Mouse (Mus musculus): ENCODE measurements around the gene Tmem107.

Tmem107 gene

DNA sequence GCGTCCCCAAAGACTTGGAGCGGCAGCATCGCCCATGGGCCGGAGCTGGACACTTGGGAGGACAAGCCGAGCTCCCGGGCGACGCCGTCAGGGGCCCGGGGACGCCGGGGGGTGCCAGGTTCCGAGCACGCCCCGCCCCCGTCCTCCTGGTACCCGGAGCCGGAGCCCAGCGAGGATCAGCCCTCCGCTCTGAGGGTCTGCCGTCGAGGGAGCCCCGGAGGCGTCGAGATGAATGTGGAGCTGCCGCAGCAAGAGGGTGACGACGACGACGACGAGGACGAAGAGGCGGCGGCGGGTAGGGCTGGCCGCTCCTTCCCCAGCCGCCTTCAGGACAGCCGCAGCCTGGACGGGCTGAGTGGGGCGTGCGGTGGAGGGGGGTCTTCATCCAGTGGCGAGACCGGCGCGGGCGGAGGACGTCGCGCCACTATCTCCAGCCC lies 10.6 kb upstream of the Tmem107 start:
- no peak for DNase-seq

GRCm38 (mm10) chr11:69060448-69061254 lies 10.0 kb upstream of the Tmem107 start:
- DNase-seq: peak in 1 of 2 experiments; percentile 27

GRCm38 (mm10) chr11:69061255-69061912 lies 9.2 kb upstream of the Tmem107 start:
- no peak for DNase-seq

DNA sequence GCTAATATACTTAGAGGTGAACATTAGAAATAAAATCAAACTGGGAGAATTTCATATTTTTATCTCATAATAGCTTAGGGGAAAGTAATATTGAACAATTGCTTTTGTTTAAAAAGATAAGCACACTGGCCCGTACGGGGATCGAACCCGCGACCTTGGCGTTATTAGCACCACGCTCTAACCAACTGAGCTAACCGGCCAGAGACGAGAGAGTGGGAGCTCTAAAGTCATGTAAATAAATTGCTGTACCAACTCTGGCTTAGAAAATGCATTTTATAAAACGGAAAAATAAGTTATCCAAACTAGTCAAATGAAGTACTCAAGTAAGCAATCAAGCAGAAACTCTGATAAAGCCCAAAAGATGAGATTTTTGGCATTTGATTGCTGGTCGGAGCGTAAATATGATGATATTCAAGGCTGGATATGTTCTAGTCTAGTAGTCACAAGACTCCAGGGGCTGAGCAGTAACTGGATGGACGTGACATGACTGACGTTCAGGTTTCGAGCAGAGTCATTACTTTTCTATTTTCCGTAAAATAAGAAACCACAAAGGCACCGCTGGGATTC lies 8.3 kb upstream of the Tmem107 start:
- peak; percentile 63 to 82 for DNase-seq

DNA sequence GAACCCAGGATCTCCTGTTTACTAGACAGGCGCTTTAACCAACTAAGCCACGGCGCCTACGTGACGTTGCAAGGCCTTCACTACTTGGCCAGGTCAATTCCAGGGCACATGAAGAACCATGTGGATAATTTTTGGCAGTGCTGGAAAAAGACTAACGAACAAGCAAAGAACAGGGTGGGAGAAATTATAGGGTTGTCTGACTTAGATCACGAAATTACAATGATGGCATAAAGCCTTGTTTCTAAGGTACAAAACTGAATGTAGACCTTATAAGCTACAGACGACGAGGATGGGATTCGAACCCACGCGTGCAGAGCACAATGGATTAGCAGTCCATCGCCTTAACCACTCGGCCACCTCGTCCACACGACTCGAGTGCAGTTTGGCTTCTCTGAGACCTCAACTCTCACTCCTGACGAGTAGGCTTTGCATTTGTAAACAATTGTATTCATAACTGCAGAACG lies 7.8 kb upstream of the Tmem107 start:
- DNase-seq: peak; percentile 90 to 94

DNA sequence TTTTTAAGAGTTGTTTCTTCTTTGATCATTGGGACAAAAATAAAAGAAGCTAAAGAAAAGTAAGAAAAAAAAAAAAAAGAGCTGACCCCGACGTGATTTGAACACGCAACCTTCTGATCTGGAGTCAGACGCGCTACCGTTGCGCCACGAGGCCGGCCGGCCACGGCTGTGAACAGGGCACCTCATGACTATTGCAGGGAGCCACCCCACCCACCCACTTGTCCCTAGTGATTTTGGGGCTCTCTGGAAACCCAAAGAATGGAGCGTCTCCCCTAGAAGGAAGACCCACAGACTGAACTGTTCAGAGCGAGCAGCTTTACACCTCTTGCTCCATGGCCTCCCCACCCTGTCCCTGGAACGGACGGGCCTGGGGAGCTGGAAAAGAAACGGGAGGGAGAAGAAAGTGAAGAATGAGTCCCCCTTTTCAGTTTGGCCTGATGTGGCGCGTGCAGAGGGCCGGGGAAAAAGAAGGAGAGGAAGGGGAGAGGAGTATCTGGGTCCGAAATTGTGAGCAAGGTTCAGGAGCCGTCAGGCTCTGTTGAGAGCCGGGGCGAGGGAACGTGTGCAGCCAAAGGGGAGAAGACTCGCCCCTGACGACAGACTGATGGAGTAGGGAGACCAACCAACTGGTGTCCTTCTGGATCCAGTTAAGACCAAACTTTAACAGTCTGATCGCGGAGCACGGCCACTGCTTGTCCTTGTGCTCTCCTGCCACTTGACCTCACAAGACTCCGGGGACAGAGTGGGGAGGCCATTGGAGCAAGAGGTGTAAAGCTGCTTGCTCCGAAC lies 7.0 kb upstream of the Tmem107 start:
- DNase-seq: peak; percentile 63 to 83

GRCm38 (mm10) chr11:69064259-69065133 lies 6.1 kb upstream of the Tmem107 start:
- no peak for DNase-seq

GRCm38 (mm10) chr11:69065394-69065925 lies 5.1 kb upstream of the Tmem107 start:
- no peak for DNase-seq

GRCm38 (mm10) chr11:69066163-69066861 lies 4.3 kb upstream of the Tmem107 start:
- peak in 1 of 2 experiments; percentile 27 for DNase-seq

DNA sequence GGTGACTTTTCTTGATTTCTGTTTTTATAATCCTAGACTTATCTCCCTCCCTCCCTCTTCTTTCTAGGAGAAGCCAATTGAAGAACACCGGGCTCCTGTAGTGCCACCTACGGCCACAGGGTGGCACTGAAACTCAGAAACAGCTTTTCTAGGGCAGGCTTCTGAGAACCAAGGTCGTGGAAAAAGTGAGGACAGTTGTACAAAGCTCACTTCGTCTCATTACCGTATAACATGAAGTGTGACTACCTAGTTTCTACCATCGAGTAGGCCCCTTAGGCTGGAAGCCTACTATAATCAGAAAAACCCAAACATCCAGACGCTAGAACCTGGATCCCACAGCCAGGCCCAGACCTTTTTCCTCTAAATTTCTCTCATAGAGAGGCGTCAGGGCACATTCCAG lies 3.6 kb upstream of the Tmem107 start:
- peak; percentile 72 to 87 for DNase-seq

GRCm38 (mm10) chr11:69067601-69068000 lies 3.0 kb upstream of the Tmem107 start:
- no peak for DNase-seq

GRCm38 (mm10) chr11:69070093-69070492 lies 513 bp upstream of the Tmem107 start:
- no peak for DNase-seq

DNA sequence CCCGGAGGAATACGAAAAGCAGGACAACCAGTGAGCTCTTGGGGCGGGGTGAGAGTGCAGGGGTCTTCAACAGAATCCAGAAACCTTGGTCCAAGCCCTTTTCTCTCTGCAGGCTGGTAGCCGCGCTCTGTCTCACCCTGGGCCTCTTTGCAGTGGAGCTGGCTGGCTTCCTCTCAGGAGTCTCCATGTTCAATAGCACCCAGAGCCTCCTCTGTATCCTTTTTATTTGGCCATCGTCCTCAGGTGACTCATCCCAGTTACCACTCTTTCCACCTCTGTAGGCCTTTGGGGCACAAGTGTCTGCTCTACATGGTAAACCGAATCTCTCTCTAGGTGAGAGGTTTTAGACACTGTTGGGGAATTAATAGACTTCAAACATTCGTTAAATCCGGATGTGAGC lies 656 bp downstream of the Tmem107 start:
- no peak for DNase-seq

GRCm38 (mm10) chr11:69072234-69072633 lies 1.6 kb downstream of the Tmem107 start:
- no peak for DNase-seq

GRCm38 (mm10) chr11:69072666-69073064 lies 2.1 kb downstream of the Tmem107 start:
- DNase-seq: no peak

DNA sequence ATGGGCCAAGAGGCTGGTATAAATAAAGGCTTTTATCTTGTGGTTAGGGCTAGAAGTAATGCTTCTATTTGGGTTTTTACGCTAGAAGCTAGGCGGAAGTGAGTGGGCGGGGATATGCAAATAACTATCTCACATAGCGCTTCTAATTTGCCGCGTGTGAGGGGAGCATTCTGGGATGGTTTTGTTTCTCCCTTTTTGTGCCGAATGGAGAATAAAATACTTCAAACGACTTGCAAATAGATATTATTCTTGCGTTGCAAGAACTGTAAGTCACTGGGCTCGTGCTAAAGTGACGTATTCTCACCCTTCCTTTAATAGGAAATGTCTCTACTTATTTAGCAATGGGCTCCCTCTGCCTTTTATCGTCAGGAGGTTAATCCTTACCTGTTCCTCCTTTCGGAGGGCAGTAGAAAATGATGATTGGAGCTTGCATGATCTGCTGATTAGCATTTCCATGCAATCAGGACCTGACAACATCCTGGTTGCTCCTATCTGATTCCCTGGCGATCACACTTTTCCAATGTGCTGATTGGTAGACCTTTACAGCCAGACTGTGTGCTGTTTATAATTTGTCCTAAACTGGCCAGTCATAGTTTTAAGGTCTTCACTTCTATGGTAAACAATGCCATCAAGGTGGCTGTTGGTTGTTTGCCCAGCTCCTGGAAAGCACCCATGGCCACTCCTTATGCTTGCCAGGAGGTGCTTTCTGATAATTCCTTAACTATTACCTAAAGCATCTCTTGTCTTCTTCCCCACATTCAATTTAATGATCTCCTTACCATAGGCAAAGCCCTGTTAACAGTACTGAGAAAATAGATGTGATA lies 2.7 kb downstream of the Tmem107 start:
- DNase-seq: peak; percentile 56 to 73

DNA sequence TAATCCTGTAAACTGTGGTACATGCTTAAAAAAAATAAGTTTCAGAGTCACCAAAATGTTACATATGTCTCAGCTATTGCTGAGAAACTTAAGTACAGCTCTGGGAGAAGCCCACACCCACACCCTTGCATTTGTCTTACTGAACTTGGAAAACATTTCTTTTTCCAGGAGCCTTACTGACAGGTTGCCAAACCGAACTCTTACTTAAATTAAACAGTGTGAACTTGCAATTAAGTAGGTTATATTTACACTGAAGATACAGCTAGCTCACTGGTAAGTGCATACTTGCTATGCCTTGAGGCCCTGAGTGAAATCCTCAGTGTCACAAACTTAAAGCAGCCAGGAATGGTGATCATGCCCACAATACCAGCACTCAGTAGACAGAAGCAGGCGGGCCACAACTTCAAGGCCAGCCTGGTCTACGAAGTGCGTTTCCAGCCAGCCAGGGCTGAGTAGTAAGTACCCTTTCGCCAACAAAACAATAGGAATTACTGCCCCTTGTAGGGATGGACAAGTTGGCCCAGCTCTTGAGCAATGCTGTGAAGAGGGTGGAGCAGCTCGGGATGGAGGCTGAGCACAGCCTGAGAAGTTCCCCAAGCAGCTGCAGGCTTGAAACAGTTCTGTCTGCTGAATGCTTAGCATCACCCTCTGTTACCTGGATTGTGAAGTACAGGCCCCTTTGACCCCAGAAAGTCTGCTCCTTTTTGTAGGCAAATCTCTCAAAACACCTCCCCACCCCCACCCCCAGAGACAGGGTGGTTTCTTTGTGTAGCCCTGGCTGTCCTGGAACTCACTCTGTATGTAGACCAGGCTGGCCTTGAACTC lies 3.6 kb downstream of the Tmem107 start:
- DNase-seq: no peak

DNA sequence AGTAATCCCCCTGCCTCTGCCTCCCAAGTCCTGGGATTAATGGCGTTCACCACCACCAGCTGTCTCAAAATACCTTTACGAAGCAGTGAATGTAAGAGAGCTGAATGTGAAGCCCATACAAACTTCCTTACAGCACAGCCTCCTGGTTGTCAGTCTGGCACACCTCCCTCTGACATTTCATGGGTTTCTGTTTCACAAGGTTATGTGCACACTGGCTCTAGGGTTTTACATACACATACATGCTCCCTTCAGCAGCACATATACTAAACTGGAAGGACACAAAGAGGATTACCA lies 4.1 kb downstream of the Tmem107 start:
- no peak for DNase-seq

- DNase-seq: no peak
These were observed 5.3 kb downstream of the Tmem107 start for GRCm38 (mm10) chr11:69075764-69076479.
